Mouse (Mus musculus) MN1 (cell line): ENCODE data around the gene Zfp324.
A peak's percentile ranks its signal among the peaks of the same experiment; 100 is the strongest.

Experiments
- DNase-seq: peaks from one replicate; pipeline ENCODE4 v3.0.0-alpha.2; 2016; ENCODE audit warnings: low spot score

The Zfp324 gene

GRCm38 (mm10) chr7:13009143-13010004 lies 43.7 kb downstream of the Zfp324 start:
- DNase-seq: peak; percentile 94

DNA sequence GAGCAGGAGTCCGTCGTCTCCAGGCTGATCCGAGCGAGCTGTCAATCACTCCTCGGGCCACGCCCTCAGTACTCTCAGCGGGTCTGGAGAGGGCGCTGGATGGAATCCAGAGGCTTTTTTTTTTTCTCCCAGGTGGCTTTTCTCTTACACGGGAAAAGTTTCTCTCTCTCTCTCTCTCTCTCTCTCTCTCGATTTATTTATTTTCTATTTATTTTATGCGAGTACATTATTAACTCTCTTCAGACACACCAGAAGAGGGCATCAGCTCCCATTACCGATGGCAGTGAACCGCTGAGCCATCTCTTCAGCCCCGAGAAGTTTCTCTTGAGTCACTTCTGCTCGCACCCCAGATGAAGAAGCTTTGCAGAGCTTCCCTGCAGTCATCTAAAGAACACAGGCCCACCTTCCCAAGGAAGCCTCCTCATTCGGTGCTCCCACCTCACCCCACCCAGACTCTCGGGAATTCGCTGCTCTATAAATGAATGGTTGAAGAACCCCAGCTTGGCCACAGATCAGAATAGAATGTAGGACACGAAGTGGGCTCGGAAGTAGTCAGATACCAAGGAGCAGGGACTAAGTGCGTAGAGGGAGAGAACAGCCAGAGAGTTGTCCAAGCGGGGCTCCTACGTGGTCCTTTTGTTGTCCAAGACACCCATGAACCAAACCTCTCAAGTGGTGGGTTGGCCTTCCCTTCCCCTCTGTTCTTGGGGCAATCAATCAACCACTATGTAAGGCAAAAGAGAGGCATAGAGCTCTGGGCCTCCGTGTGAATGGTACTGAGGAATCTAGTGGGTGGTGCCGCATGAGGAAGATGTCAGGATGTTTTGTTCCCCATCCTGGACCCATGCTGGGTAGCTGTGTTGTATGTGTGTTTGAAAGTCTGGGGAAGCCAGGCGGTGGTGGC lies 44.6 kb downstream of the Zfp324 start, which contains the start of gene Zbtb45:
Gene Zbtb45 (minus strand): TSS at position 30 of the 904 bp plus-strand sequence.
- DNase-seq: no peak

GRCm38 (mm10) chr7:13013671-13014070 lies 48.0 kb downstream of the Zfp324 start:
- no peak for DNase-seq

DNA sequence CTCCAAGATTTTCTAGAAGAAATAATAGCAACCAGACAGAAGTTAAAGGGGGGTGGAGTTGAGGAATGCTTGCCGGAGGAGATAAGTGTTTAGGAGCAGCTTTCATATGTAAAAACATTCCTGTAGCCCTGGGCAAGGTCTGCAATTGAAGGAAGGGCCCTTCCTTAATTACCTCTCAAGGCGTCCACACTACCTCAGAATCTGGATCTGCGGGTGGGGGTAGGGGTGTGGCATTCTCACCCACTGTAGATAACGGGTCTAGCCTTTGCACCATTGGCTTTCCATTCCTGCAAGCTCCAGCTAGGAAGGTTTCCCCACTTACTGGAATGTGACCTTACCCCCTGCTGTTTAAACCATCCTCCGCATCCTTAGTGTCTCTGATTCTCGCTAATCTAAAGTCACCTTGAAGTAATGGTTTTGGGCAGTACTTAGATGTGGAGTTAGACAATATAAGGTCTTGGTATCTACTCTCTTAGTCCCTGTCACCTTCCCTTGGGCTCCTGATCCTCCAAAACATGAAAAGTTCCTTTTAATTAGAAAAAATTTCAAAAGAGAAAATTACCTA lies 48.7 kb downstream of the Zfp324 start:
- no peak for DNase-seq

DNA sequence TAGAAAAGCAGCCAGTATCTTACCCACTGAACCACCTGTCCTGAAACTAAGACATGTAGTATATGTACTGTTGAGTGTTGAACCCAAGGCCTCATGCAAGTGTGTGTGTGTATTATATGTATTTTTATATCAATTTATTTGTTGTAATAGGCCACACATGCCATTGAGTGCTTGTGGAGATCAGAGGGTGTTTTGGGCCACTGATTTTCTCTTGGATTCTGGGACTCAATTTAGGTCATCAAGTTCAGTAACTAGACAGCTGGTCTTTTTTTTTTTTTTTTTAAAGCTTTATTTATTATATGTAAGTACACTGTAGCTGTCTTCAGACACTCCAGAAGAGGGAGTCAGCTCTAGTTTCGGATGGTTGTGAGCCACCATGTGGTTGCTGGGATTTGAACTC lies 49.6 kb downstream of the Zfp324 start:
- no peak for DNase-seq

DNA sequence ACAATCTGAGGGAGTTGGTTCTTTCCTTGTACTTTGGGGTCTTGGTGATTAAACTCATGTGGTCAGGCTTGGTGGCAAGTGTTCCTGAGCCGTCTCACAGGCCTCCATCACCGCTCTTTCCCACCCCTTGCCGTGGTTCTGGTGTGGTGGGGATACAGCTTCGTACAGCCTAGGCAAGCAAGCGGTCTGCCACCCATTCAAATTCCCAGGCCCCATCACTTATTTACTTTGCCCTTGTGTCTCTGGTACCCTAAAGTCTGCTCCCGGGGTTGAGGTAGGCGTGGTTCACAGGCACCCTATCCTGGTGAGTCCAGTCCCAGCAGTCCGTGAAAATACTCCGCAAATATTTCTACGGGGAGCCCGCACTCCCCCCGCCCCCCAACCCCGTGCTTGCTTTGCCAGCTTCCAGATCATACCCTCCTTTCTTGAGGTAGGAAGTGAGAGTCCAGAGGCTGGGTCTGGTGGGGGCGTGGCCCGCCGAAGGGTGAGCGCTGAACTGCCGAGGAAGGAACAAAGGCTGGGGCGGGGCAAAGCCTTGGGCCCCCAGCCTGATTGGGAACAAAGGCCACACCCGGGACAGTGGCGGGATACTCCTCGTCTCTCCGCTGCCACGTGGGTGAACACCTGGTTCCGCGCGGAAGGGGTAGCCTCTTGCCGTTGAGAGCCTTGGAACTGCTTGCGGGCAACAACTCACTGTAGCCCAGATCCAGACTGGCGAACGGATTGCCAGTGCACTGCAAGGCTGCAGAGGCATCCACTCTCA lies 57.3 kb downstream of the Zfp324 start:
- DNase-seq: peak; percentile 83
